Mouse (Mus musculus): ENCODE data around the gene Sco1.
"Not testable (repeated sequence)": the region's sequence is repeated elsewhere in the genome, so short reads cannot be mapped to it uniquely, and the experiment has no call there.

Sco1 gene

DNA sequence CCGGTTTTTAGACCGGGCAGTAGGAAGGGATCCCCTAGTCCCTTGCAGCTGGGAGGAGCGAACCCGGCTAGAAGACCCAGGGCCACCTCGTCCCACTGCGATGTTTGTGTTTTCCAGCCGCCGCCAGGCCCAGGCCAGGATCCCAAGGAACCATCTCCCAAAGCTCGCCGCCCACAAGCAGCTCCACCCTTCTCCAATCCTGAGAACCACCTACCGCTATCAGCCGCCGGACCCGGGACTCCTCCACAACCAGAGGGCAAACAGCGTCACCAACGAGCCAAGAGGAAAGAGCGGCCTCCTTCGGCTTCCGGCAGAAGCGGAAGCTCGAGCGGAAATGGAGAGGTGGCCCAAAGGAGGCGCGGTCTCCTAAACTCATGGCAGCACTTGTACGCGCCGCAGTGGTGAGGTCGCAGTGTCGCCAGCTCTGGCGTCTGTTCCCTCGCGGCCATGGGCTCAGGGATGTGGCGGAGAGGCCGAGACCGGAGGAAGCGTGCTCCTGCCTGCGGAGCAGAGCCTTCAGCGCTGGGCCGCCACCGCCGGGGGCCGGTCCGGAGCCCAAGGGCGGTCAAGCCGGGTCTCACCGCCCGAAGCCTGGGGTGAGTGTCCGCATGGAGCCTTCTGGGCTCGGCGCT, at the start of gene Sco1, which contains the start of gene Adprm:
Gene Sco1, plus strand, starts transcription at position 350 of the 632 bp plus-strand sequence.
Gene Adprm, minus strand, starts transcription at position 274 of the 632 bp plus-strand sequence.
- peak; percentile 79 to 90 for DNase-seq (ENCODE audit: low spot score in 2 of 2)

DNA sequence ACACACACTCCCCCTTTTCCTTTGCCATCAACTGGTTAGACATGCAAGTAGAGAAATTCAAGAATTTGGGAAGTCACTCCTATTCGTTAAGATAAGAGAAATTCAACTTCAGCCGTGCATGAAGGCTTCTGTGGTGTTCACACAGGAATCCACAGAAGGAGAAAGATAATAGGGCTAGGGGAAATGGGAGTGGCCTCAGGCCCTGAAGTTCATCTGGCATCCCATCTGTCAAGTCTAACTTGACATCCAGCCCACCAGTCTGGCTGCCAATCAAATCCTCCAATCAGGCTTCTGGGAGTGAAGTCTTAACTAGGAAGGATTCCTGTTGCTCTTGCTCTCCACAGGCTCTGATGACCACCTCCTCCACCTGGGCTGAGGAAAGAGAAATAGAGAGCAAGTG, 49.6 kb upstream of the Sco1 start:
- DNase-seq (ENCODE audit: low spot score in 2 of 2), result no peak

DNA sequence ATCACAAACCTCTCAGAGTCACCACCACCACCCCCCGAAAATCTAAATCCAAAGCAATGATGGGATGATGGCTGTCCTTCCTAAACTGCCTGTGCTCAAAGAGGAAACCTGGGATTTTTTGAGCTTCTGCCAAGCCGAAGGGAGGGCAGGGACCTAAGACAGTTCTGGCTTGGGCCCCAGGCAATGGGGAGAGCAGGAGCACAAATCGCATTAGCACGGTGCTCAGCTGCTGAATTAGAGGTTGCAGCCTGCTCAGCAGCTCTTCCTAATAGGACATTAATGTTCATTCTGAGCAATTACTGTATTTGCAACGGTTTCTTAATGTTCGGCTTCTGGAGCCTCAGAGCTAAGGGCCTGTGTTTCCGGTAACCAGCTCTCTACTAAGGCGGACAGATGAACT, 44.5 kb upstream of the Sco1 start:
- no peak for DNase-seq (ENCODE audit: low spot score in 2 of 2)

DNA sequence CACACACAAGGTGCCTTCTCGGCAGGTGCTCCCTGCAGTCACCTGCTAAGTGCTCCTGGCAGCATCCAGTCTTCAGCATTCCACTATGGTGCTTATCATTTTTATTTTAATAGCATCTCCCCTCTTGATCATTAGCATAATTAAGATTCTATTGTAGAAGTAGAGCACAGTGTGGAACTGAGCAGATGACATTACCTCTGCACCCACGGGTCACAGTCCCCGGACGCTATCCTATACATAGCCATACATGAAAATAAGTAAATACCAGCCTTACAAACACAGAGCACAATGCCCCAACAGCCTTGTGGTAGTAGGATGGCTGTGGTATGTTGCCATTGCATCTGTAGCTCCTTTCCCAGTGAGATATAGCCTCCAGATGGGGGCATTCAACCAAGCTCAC, 43.9 kb upstream of the Sco1 start:
- DNase-seq (ENCODE audit: low spot score in 2 of 2), result no peak

DNA sequence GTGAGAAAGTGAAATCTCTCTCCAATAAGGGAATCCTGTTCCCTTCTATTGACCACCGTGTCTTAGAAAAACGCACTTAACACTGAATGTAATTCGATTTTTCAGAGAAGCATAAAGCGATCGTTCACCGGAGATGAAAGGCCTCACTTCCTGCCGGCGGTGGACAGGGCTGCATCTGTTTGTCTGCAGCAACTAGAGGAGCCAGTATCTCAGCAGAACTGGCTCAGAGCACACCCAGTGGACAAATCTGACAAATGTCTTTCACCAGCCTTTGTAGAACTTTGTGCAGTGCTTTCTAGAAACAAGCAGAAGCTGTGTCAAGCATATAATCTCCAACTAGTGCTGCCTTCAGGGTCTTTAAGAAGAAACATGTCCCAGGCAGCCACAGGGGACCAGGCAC, 42.0 kb upstream of the Sco1 start:
- DNase-seq (ENCODE audit: low spot score in 2 of 2), result peak in 1 of 2 experiments; percentile 20

DNA sequence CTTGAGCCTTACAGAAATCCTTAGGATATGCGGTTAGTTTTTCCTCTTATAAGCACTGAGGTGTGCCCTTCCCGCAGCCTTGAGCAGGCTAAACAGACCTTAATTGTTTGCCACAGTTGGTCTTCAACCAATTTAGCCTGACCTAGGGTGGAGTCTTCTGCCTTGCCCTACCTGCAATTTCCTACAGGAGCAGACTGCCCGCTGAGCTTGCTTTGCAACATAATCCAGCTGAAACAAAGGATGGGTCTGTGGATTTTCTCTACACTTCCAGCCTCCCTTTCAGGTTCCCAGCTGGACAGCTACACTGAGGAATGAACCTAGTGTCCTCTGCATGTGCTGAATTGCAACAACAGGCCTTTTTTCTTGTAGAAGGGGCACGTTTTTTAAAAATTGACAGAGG, 40.8 kb upstream of the Sco1 start:
- no peak for DNase-seq (ENCODE audit: low spot score in 2 of 2)

DNA sequence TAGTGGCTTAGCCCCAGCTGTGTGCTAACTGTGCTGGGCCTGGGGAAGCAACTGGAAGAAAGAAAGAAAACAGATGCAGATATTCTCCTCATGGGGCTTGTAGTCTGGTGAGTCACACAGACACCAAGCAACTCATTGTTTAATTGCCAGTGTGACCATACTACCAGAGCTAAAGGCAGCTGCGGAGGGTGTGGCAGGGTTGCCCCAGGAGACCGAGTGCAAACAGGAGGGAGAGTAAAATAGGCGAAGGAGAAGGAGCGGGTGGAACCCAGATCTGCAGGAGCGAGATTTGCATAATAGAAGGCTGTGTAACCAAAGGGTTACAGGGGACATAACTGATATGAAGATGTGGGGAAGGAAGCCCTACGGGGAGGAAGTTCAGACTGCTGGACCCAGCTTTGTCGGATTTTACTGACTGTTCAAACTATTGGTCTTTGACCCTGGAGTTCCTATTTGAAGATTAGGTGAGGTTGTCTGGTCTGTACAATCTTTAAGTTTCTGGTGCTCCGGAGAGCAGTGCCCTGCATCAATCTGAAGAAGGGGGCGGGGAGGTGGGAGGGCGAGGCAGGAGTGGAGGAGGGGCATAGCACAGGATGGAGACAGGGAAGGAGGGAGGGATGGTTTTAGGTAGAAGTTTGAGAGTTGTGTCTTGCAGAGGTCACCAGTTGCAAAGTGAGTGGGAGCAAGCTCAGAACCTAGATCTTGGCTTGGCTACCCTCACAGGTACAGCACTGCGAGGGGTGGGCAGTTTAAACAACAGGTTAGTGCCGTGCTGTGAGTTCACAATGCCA, 34.5 kb upstream of the Sco1 start:
- no peak for DNase-seq (ENCODE audit: low spot score in 2 of 2)

DNA sequence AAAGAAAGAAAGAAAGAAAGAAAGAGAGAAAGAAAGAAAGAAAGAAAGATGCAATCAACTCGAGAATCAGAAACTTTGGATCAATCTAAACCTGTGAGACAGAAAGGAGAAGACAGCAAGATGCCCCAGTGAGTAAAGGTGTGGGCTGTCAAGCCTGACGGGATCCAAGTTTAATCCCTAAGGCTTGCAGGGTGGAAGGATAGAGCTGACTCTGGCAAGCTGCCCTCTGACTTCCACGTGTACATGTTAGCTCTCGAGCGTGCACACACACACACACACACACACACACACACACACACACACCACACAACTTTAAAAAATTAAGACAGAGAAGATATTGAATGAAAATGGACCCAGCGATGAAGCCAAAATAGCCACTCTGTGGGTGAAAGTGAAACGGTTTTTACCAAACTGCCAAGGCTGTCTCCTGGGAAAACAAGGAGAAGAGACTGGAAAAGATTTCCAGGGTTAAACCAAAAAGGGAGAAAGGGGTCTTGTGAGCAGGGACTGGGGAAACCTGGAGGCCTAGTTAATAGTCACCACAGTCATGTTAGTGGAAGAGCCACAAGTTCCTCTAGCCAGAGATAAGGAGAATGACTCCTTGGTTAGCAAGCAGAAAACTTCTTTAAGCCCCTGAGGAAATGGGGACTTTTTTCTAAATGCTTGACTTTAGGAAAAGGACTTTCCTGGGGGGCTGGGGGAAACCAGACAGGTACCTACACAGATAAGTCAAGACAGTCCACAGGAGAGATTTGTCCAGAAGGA, 32.6 kb upstream of the Sco1 start:
- DNase-seq (ENCODE audit: low spot score in 2 of 2), result no peak

DNA sequence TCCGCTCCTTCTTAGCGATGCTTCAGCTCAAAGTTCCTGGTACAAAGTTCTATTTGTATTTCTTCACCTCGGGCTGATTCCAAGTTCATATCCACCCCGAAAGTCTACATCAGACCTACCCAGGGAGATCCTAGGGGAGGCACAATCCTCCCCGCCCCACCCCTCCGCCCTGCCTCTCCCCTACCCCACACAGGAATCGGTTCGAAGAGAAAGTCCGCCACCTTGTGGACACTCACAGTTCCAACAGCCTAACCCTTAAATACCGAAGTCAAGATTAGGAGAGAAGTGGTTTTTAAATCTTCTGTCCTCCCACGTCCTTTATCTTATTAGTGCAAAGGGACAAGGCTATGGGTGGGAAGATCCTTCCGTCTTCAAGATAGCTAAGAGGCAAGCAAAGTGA, 31.5 kb upstream of the Sco1 start:
- DNase-seq (ENCODE audit: low spot score in 2 of 2), result peak; percentile 39 to 73

DNA sequence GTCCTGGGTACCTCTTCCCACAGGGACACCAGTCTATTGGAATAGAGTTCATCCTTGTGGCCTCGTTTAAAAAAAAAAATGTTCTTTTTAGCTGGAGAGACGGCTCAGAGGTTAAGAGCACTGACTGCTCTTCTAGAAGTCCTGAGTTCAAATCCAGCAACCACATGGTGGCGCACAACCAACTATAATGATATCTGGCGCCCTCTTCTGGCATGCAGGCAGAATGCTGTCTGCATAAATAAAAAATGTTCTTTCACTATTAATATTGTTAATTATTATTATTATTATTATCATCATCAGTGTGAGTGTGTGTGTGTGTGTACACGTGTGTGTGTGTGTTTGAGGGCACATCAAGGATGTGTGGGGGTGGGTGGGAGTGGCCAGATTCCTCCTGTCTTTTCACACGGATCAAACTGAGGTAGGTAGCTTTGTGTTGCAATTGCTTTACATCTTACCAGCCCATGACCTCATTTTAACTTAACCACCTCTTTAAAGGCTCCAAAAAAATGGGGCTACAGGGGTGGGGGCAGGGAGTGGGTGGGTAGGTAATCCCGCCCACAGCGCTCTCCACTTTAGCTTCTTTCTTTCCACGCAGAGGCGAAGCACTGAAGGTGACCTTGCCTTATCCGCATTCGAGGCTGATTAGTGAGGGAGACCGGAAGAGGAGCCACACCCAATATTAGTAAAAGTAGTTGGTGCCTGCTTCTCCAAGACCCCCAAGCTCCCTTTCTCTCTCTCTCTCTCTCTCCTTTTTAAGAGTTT, 29.9 kb upstream of the Sco1 start:
- DNase-seq (ENCODE audit: low spot score in 2 of 2), result peak in 1 of 2 experiments; percentile 50

DNA sequence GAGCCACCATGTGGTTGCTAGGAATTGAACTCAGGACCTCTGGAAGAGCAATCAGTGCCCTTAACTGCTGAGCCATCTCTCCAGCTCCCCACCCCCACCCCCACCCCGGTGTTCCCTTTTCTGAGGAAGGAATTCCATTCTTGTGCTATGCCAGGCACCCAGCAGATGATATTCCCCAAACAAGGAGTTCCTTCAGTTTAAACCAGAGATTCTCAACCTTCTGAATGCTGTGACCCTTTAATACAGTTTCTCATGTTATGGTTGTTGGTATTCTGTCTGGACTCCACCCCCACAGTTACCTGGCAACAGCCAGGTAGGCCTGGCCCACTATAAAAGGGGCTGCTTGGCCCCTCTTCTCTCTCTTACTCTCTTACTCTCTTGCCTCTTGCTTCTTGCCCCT, 29.3 kb upstream of the Sco1 start:
- not testable (repeated sequence) for DNase-seq (ENCODE audit: low spot score in 2 of 2)

DNA sequence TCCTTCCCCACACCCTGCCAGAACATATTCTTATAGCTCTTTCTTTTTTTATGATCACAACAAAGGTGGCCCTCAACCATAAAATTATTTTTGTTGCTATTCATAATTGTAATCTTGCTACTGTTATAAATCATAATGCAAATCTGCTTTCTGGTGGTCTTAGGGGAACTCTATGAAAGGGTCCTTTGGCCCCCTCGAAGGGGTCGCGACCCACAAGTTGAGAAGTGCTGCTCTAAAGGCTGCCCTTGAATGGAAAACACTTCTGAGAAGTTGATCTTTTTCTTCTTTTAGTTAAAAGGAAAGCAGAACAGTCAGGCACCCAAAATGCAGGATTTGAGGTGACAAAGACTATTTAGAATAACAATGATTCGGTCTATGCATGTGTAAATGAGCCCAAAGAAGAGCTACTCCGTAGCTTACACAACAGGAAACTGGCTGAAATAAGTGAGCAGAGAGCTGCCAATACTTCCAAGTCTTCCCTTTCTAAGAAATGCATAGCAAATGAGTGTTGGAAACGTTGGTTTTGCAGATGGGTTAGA, 28.6 kb upstream of the Sco1 start:
- DNase-seq (ENCODE audit: low spot score in 2 of 2), result no peak

DNA sequence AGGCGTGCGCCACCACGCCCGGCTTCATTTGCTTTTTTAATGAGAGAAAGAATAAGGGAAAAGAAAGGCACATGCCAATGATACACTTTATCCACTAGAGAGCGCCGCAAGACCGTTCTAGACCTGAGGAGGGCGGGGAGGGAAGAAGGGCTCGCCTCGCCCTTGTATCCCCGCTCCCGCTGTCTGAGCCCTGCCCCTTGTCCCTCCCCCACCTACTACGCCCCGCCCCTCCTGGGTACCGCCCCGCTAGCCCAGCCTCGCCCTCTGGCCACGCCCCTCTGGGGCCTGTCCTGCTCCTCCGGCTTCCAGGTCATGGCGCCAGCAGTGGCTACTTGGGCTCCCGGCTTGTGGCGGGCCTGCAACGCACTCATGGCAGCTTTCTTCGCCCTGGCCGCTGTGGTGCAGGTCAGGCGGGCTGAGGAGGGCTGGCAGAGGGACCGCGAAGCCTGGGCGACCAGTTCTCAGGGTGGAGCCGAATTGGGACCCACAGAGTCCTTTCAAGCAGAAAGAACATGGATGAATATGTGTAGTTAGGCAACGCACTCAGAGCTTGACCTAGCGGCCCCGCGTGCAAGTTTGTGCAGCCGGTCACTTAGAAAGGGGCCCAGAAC, 27.5 kb upstream of the Sco1 start, which contains the start of gene Tmem220:
Gene Tmem220, plus strand, starts transcription at position 288 of the 611 bp plus-strand sequence.
- peak; percentile 86 to 95 for DNase-seq (ENCODE audit: low spot score in 2 of 2)

DNA sequence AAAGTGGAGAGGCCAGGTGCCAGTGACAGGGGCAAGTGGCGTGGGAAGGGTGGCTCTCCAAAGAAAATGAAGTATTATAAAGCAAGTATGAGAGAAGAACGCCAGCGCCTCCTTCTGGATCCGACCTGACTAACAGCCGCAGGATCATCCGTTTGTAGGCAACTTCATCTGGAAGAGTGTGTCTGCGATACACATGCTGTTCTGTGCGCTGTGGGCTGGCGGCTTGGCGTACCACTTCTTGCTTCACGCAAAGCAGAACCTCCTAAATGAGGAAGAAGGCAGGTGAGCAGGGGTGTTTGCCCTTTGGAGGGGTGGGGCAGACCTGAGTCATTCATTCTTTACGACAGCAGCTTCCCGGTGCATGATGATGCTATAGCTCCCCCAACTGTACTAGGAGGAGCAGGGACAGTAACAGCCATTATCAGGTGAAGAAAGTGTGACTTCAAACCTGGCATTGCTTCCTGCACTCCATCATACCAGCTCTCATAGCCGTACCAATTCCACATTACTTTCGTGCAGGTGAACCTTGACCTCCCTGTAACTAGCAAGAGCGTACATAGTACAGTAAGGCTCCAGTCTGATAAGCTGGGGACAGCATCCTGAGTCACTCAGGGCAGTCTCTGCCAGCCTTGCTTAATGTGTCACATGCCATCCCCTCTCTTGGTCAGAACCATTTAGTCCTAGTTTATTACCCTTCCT, 21.4 kb upstream of the Sco1 start:
- peak in 1 of 2 experiments; percentile 28 for DNase-seq (ENCODE audit: low spot score in 2 of 2)

DNA sequence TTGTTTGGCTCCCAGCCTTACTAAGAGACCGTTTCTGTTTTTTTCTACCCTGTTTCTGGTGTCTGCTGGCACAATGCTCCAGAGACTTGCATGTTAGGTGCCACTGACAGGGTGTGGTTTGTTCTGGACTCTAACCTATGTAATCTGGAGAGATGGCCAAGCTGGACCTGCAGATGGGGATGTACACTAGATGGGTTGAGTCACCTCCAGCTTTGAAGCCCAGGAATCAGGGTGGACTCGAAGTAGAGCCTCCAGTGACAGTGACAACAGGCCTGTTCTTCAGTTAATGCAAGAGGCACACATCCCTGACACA, 20.9 kb upstream of the Sco1 start:
- no peak for DNase-seq (ENCODE audit: low spot score in 2 of 2)

DNA sequence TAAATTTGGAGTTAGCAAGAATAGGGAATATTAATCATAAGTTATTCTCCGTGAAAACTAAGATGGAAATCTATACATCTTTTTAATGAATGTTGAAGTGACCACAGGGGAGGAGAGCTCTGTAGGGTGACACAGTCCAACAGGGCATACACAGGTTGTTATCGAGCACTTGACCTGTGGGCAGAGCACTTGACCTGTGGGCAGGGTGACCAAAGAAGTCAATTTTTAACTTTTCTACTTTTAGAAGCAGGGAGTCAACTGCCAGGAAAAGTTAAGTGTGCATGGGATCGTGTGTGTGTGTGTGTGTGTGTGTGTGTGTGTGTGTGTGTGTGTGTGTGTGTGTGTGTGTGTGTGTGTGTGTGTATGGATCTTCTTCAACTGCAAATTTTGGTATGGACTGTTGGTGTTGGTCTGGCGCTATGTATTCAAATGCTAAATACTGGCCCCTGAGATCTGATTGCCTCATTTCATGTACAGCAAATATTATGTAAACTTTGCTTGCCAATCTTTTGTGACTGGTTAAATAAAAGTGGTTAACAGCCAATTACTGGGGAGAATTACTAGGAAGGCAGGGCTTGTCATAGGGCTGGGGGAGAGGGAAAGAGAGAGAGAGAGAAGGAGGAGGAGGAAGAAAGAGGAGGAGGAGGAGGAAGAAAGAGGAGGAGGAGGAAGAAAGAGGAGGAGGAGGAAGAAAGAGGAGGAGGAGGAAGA, 17.5 kb upstream of the Sco1 start:
- no peak for DNase-seq (ENCODE audit: low spot score in 2 of 2)

DNA sequence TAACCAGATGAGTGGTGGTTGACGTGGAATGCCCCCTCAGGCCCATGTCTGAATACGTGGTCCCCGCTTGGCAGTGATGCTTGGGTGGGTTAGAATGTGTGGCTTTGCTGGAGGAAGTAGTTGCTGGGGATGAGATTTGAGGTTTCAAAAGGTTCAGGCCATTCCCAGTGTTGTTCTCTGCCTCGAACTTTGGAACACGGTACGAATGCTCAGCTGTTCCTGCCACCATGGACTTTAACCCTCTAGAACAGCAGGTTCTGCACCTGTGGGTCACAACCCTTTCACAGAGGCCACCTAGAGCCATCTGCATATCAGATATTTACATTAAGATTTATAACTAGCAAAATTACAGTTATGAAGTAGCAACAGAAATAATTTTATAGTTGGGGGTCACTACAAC, 16.2 kb upstream of the Sco1 start:
- DNase-seq (ENCODE audit: low spot score in 2 of 2), result no peak

DNA sequence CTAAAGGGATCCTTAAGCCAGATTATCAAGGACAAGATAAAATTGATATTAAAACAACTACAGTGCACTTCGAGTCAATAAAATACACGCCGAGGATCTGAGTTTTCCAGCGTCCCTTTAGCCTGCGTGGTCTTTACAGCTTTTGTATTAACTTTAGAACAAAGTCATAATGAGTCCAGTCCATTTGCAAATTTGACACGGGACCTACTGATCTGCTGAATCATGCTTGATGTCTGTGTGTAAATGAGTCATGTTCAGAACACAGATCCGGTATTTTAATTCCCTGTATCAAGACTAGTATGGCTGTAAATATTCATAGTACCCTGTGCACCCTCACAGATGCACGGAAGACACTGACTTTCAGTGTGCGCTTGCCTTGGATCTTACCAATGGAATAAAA, 15.6 kb upstream of the Sco1 start:
- DNase-seq (ENCODE audit: low spot score in 2 of 2), result no peak

DNA sequence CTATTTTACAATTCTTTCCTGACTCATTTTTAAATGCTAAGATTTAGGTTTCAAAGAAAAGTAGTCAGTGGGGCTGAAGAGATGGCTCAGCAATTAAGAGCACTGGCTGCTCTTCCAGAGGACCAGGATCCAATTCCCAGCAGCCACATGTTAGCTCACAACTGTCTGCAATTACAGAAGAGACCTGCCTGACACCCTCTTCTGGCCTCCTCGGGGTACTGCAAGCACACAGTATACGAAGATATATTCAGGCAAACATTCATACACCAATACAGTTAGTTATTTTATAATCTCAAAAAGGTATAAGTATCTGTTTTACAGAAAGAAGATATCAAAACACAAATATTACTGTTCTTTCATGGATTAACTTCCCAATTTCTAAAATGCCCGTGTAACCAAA, 12.7 kb upstream of the Sco1 start:
- peak in 1 of 2 experiments; percentile 34 for DNase-seq (ENCODE audit: low spot score in 2 of 2)

DNA sequence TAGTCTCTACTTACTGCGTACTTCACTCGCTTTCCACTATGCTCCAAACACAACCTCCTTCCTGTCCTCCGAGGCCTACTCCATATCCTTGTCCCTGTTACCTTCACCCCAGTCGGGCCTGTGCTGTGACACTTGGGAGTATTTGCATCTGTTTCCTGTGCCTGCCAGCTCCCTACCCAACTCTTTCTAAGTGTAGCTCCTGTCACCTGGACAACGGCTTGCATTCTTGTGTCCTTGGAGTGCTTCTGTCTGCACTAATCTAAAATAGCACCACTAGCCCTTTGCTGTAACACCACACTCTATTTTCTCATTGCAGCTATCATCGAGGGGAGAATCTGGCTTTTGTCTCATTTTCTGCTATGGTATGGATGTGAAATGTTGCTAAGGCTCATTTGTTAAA, 12.0 kb upstream of the Sco1 start:
- no peak for DNase-seq (ENCODE audit: low spot score in 2 of 2)
